Mouse (Mus musculus) kidney, postnatal 0 days (tissue): ENCODE measurements around the gene Zfp981. TPM values are rescaled to one million over a fixed set of nuclear protein-coding genes. Genes with fewer than 3 reads are reported as not detected.
"Not testable (repeated sequence)": the region's sequence is repeated elsewhere in the genome, so short reads cannot be mapped to it uniquely, and the experiment has no call there.

ENCODE experiments used
- ATAC-seq: fragments of 200-750 bp; cut with Nextera tagmentation; replicated peaks from 2 replicates; pipeline ENCODE4 v1.8.0; 2017; ENCODE audit warnings: low read depth, moderate number of reproducible peaks, moderate TSS enrichment, moderate library complexity; ENCODE audit not compliant: low FRiP score
- DNase-seq: peaks from one replicate; pipeline ENCODE4 v3.0.0-alpha.2; 2016; ENCODE audit warnings: low spot score
- H3K27ac ChIP-seq: fragments of 300-500 bp; sonication (generic); 2 replicates; pipeline ENCODE4 v1.5.1; 2014; ENCODE audit warnings: mild to moderate bottlenecking
- H3K27me3 ChIP-seq: fragments of 300-500 bp; sonication (generic); 2 replicates; pipeline ENCODE4 v1.6.1; 2014; ENCODE audit warnings: low read length, mixed read lengths; ENCODE audit not compliant: insufficient read depth
- H3K36me3 ChIP-seq: fragments of 300-500 bp; sonication (generic); 2 replicates; pipeline ENCODE4 v1.6.1; 2014; ENCODE audit warnings: low read length, mixed read lengths; ENCODE audit not compliant: insufficient read depth
- H3K4me1 ChIP-seq: fragments of 300-500 bp; sonication (generic); replicated peaks from 2 replicates; pipeline ENCODE4 v1.6.1; 2014; ENCODE audit warnings: antibody characterized with exemption, low read length, mixed read lengths; ENCODE audit not compliant: insufficient read depth
- H3K4me2 ChIP-seq: fragments of 300-500 bp; sonication (generic); 2 replicates; pipeline ENCODE4 v1.6.1; 2014; ENCODE audit warnings: mild to moderate bottlenecking, low read length, moderate library complexity, mixed read lengths
- H3K4me3 ChIP-seq: fragments of 300-500 bp; sonication (generic); replicated peaks from 2 replicates; pipeline ENCODE4 v1.5.1; 2014; ENCODE audit warnings: low read depth, low read length
- H3K9ac ChIP-seq: fragments of 300-500 bp; sonication (generic); 2 replicates; pipeline ENCODE4 v1.6.1; 2014; ENCODE audit warnings: low read depth, low read length
- H3K9me3 ChIP-seq: fragments of 300-500 bp; sonication (generic); replicated peaks from 2 replicates; pipeline ENCODE4 v1.6.1; 2016; ENCODE audit warnings: low read length, inconsistent platforms, mixed read lengths
- CTCF ChIP-seq: IDR thresholded peaks from 2 replicates; pipeline ENCODE4 v1.5.1; 2016; ENCODE audit warnings: antibody characterized with exemption, low read depth, mild to moderate bottlenecking, moderate library complexity
- WGBS: fragments of 180-500 bp; shearing (Covaris S2); extraction: QIAGEN DNeasy Blood & Tissue Kit; methylation state at CpG from one replicate; pipeline ENCODE4 v1.1.7; 2014; 5-methylcytosine and 5-hydroxymethylcytosine counted together
- polyA plus RNA-seq: library from polyadenylated mRNA; unstranded; fragments of >200 nt; fragmentation: Nextera tagmentation; extraction: Ambion mirVana; gene quantifications from 2 replicates; pipeline ENCODE4 v1.2.1, GENCODE M21; 2015

Zfp981 gene
- polyA plus RNA-seq, 1 experiment from 2014 or later, result 0.07 TPM

DNA sequence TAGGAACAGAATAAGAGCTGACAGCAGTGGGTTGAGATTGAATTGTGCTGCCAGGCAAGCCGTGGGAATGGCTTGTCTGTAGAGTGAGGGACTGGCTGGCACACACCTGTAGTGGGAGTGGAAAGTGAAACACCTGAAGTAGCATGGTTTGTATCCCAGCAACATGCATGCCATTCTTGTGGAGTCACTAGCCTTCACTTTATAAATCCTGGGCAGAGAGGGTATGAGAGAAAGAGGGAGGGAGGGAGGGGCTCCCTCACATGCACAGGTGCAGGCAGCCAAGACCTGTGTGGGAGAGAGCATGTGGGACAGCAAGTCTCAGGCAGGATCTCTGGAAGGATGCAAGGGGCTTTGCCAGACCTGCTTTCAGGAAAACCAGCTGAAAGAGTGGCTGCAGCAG, 44.1 kb upstream of the Zfp981 start:
- ATAC-seq (peak; percentile 8; the same call in 1 of the 2 replicates), DNase-seq (no peak)
- Histone ChIP-seq H3K27me3 (no peaks in the 10 kb centered on the region), H3K4me3 (no peak overlapping the region), H3K36me3 (no peaks in the 10 kb centered on the region), H3K4me1 (no peaks in the 10 kb centered on the region), H3K4me2 (no peak overlapping the region), H3K9ac (no peak overlapping the region), H3K9me3 (peaks cover 33% of the 10 kb centered on the region), H3K27ac (no peak overlapping the region)
- 58% methylated on average over 1 of the region's 1 CpGs for WGBS
- TF ChIP-seq CTCF, result no peak

DNA sequence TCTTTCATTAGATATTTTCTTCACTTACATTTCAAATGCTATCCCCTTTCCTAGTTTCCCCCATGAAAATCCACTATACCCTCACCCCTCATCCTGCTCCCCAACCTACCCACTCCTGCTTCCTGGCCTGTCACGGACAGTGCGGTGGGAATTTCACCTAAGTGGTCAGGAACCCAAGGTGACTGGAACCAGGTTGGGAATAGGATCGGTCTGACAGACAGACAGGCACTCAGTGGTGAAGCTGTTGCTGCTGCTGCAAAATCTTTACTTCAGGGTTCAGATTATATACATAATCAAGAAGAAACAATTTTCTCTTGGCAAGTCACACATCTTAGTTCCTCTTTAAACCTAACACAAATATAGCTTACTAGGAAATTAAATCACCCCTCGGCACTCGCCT, 42.0 kb upstream of the Zfp981 start:
- H3K4me1 ChIP-seq, H3K36me3 ChIP-seq, H3K9ac ChIP-seq, H3K4me3 ChIP-seq, DNase-seq, ATAC-seq, H3K4me2 ChIP-seq, H3K27me3 ChIP-seq, H3K27ac ChIP-seq: not testable (repeated sequence)
- H3K9me3 ChIP-seq, result peaks cover 31% of the 10 kb centered on the region
- WGBS, result 75% methylated on average over 5 of the region's 5 CpGs

DNA sequence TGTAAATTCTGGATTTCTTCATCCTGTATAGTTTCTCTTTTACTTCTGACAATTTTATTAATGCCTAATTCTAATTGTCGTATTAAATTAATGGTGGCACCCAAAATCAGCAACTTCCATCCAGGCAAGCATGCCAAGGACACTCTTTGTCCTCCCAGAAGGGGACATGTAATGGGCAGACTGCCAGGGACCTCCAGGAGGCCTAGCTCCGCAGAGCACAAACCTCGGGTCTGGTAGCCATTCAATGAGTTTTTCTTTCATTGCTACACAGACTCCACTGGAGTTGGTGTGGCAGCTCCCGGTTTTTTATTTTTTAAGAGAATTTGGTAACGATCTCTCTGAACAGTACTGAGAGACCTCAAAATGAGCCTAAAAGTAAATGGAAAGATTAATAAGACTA, 41.1 kb upstream of the Zfp981 start:
- not testable (repeated sequence) for ATAC-seq, H3K9ac ChIP-seq, H3K27me3 ChIP-seq, H3K27ac ChIP-seq, DNase-seq, H3K4me3 ChIP-seq, H3K36me3 ChIP-seq, H3K4me1 ChIP-seq, H3K4me2 ChIP-seq
- peaks cover 28% of the 10 kb centered on the region for H3K9me3 ChIP-seq
- 88% methylated on average over 5 of the region's 5 CpGs for WGBS

DNA sequence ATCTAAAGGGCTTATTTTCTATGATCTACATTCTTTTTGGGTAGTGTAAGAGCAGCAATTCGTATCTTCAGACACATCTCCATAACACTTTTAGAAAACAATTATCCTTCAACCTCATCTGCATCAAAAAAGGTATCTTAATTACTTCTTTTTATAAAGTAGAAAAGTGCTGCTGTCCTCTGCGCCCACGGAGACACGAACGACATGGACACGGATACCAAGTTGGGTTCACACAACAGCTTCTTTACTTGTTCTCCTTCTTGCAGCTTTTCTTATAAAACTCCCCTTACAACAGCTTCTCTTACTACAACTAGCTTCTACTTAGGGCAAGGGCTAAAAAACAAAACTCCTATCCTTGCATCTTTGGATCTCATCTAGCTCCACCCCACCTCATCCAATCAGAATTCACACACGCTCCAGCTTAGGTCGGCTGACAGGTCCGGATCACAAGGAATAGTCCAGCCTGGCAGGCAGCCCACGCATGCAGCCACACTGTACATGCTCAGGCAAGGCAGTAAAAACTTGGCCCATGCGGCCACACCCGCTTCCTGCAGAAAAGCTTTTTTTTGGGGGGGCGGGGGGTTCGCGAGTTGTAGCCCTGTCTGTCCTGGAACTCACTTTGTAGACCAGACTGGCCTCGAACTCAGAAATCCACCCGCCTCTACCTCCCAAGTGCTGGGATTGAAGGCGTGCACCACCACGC, 38.0 kb upstream of the Zfp981 start:
- not testable (repeated sequence) for H3K4me1 ChIP-seq, ATAC-seq, H3K9ac ChIP-seq, H3K4me3 ChIP-seq, H3K27me3 ChIP-seq, H3K9me3 ChIP-seq, H3K4me2 ChIP-seq, H3K36me3 ChIP-seq, DNase-seq, H3K27ac ChIP-seq
- 89% methylated on average over 17 of the region's 19 CpGs for WGBS

DNA sequence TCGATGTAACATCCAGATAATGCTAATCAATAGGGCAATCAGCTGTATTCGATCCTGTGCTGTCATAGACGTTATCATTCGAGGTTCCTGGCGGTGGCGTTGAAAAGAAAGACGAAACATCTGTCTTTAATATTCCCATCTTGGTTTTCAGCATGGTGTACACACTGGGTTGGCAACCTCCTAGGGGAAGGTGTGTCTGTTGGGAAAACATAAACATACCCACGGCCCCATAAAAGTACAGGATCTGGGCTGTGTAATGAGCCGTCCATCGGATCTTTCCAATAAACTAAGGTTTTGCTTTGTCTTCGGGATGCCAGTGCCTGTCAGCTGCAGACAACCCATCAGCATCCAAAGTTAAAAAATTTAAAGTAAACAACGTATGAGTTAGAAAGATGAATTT, 31.8 kb upstream of the Zfp981 start:
- DNase-seq, result not testable (repeated sequence)

DNA sequence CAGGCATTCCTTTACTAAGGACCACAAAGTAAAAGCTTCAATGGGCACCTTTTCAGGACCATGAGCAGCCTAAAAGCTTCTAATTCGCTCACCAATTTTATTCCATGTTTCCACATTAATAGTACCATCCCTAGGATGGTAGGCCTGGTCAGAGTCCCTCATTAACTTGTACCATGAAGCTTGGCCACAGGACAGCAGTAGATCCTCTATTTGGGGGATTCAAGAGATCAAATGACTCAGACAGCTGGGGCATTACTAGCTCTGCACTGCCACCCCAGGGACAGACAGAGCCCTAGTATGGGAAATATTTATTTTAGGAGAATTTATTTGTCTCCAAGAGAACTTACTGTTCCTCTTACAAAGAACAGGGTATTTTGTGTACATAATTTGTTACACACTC, 27.6 kb upstream of the Zfp981 start:
- H3K4me2 ChIP-seq, H3K4me3 ChIP-seq, H3K36me3 ChIP-seq, DNase-seq, H3K27ac ChIP-seq, H3K9ac ChIP-seq, H3K27me3 ChIP-seq, H3K4me1 ChIP-seq: not testable (repeated sequence)
- peak; percentile 29; the same call in 1 of the 2 replicates for ATAC-seq
- H3K9me3 ChIP-seq, result peaks cover 23% of the 10 kb centered on the region
- WGBS, result no CpG with 5 or more reads among the region's 1 CpGs

More for the DNA sequence above, 31.8 kb upstream of the Zfp981 start:
- H3K27me3 ChIP-seq, H3K9me3 ChIP-seq, H3K36me3 ChIP-seq, H3K9ac ChIP-seq, H3K4me3 ChIP-seq, H3K4me2 ChIP-seq, H3K4me1 ChIP-seq, ATAC-seq, H3K27ac ChIP-seq: not testable (repeated sequence)
- WGBS, result 94% methylated on average over 9 of the region's 12 CpGs

DNA sequence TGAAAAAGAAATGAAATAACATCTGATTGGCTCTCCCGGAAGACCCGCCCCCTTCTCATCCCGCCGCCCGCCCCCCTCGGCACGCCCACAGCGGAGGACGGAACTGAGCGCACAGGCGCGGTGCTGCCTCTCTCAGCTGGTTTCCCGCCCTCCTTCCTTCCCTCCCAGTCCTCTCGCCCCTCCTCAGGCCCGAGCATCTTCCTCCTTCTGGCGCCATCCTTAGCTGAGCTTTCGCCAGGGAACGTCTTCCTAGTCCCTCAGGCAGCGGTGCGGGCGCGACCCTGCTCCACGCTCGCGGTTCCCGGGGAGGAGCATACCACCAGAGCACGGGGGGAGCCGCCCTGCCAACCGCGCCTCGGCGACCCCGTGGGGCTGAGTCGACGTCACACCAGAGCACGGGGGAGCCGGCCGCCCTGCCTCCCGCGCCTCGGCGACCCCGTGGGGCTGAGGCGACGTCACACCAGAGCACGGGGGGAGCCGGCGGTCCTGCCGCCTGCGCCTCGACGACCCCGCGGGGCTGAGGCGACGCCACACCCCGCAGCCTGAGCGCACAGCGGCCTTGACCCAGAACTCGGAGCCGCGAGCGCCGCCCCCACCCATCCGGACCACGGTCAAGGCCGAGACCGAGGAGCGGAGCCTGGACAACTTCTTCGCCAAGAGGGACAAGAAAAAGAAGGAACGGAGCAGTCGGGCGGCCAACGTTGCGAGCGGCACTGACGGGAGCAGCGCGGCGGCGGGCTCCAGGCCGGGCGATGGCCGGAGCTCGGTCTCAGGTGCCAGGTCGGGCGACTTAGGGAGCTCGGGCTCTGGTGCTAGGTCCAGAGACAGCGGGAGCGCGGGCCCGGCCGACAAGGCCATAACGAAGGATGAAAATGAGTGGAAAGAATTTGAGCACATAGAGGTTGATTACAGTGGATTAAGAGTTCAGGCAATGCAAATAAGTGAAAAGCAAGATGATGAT, 26.8 kb upstream of the Zfp981 start:
- not testable (repeated sequence) for H3K4me2 ChIP-seq, H3K4me3 ChIP-seq, DNase-seq, H3K4me1 ChIP-seq, H3K27me3 ChIP-seq, H3K9ac ChIP-seq, H3K27ac ChIP-seq, H3K36me3 ChIP-seq
- peak; percentile 82 for ATAC-seq
- WGBS, result 63% methylated on average over 56 of the region's 94 CpGs
- H3K9me3 ChIP-seq, result peaks cover 25% of the 10 kb centered on the region

DNA sequence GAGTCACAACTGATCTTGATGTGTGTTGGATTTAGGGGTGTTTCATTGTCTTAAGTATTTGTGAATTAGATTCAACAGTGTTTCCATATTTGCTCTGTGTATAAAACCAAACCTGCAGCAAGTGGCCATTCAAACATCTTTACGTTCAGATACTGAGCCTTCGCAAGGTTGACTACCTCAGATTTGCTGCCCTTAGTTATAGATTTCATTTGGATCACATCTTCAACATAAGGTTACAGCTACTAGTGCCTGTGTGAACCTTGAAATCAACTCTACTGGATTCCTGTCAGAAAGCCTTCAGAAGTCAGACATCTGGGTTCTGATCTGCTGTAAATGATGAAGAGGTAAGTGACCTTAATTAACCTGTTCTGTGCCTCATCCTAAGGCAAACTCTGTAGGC, 25.6 kb upstream of the Zfp981 start:
- H3K4me3 ChIP-seq, H3K36me3 ChIP-seq, H3K27ac ChIP-seq, ATAC-seq, H3K9ac ChIP-seq, H3K4me1 ChIP-seq, H3K27me3 ChIP-seq, H3K4me2 ChIP-seq, DNase-seq: not testable (repeated sequence)
- H3K9me3 ChIP-seq, result peaks cover 32% of the 10 kb centered on the region
- WGBS, result 94% methylated on average over 2 of the region's 2 CpGs

DNA sequence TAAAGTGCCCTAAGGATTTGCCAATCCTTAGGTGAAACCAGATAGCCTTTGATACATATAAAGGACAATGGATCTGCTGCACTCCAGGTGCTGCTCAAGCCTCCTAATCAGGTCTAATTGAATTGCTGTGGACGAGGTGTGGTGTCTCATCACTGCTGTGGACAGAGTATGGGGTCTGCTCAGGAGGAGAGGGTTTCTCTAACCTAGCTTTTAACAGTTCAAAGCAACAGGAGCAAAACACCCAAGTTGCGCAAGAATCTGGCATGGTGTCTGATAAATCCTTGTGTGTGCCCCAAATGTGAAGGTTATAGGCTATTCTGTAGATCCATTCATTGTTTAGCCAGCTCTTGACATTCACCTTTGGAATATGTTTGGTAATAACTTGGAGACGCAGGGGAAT, 24.9 kb upstream of the Zfp981 start:
- H3K4me1 ChIP-seq, H3K27me3 ChIP-seq, ATAC-seq, H3K9ac ChIP-seq, H3K4me2 ChIP-seq, H3K27ac ChIP-seq, H3K4me3 ChIP-seq, DNase-seq, H3K36me3 ChIP-seq: not testable (repeated sequence)
- H3K9me3 ChIP-seq, result peaks cover 35% of the 10 kb centered on the region
- 80% methylated on average over 3 of the region's 3 CpGs for WGBS
